Mouse (Mus musculus): ENCODE results near the gene Cdca3. TPM values are rescaled to one million over a fixed set of nuclear protein-coding genes. Genes with fewer than 3 reads are reported as not detected.

Gene Cdca3
- 4.3 TPM for polyA plus RNA-seq (2014; fragmentation: Illumina TruSeq; extraction: RNeasy Lipid Tissue Mini Kit (QIAGEN cat#74804))

GRCm38 (mm10) chr6:124828868-124829798 is at the start of gene Cdca3, which contains the start of gene Usp5:
TSS of gene Cdca3 (plus strand) at chr6:124829547.
TSS of gene Usp5 (minus strand) at chr6:124829484.

GRCm38 (mm10) chr6:124808358-124809012 is 20.9 kb upstream of the Cdca3 start, which contains the start of gene Spsb2:
TSS of gene Spsb2 (plus strand) at chr6:124808661.

GRCm38 (mm10) chr6:124813933-124814332 is 15.4 kb upstream of the Cdca3 start, which contains the start of gene Tpi1:
TSS of gene Tpi1 (minus strand) at chr6:124814296.

GRCm38 (mm10) chr6:124840241-124841167 is 11.2 kb downstream of the Cdca3 start, which contains the start of gene Gnb3:
TSS of gene Gnb3 (minus strand) at chr6:124840275.

GRCm38 (mm10) chr6:124856916-124857839 is 27.8 kb downstream of the Cdca3 start, which contains the start of gene P3h3:
TSS of gene P3h3 (minus strand) at chr6:124857752.

GRCm38 (mm10) chr6:124863658-124864298 is 34.4 kb downstream of the Cdca3 start, which contains the start of gene Gpr162:
TSS of gene Gpr162 (minus strand) at chr6:124863983.

Other genes with a start within 250 kb of the Cdca3 start
- 0.40 TPM for gene C1s2, start 193.5 kb upstream of the Cdca3 start, polyA plus RNA-seq (2014; fragmentation: Illumina TruSeq; extraction: RNeasy Lipid Tissue Mini Kit (QIAGEN cat#74804))
- gene Lpcat3, start 166.5 kb upstream of the Cdca3 start, polyA plus RNA-seq (2014; fragmentation: Illumina TruSeq; extraction: RNeasy Lipid Tissue Mini Kit (QIAGEN cat#74804)) = 40.5 TPM
- gene Emg1, start 117.4 kb upstream of the Cdca3 start, polyA plus RNA-seq (2014; fragmentation: Illumina TruSeq; extraction: RNeasy Lipid Tissue Mini Kit (QIAGEN cat#74804)) = 13.2 TPM
- 26.3 TPM for gene Phb2, start 117.2 kb upstream of the Cdca3 start, polyA plus RNA-seq (2014; fragmentation: Illumina TruSeq; extraction: RNeasy Lipid Tissue Mini Kit (QIAGEN cat#74804))
- gene Ptpn6, start 90.8 kb upstream of the Cdca3 start, polyA plus RNA-seq (2014; fragmentation: Illumina TruSeq; extraction: RNeasy Lipid Tissue Mini Kit (QIAGEN cat#74804)) = 4.1 TPM
- gene Grcc10, start 88.2 kb upstream of the Cdca3 start, polyA plus RNA-seq (2014; fragmentation: Illumina TruSeq; extraction: RNeasy Lipid Tissue Mini Kit (QIAGEN cat#74804)) = 2.1 TPM
- not detected for gene Gm45234, start 73.5 kb upstream of the Cdca3 start, polyA plus RNA-seq (2014; fragmentation: Illumina TruSeq; extraction: RNeasy Lipid Tissue Mini Kit (QIAGEN cat#74804))
- 0.66 TPM for gene Atn1, start 73.0 kb upstream of the Cdca3 start, polyA plus RNA-seq (2014; fragmentation: Illumina TruSeq; extraction: RNeasy Lipid Tissue Mini Kit (QIAGEN cat#74804))
- 0.48 TPM for gene Eno2, start 59.9 kb upstream of the Cdca3 start, polyA plus RNA-seq (2014; fragmentation: Illumina TruSeq; extraction: RNeasy Lipid Tissue Mini Kit (QIAGEN cat#74804))
- gene Lrrc23, start 49.8 kb upstream of the Cdca3 start, polyA plus RNA-seq (2014; fragmentation: Illumina TruSeq; extraction: RNeasy Lipid Tissue Mini Kit (QIAGEN cat#74804)) = 3.8 TPM
- gene Spsb2, start 20.9 kb upstream of the Cdca3 start, polyA plus RNA-seq (2014; fragmentation: Illumina TruSeq; extraction: RNeasy Lipid Tissue Mini Kit (QIAGEN cat#74804)) = not detected
- 12.8 TPM for gene Tpi1, start 15.3 kb upstream of the Cdca3 start, polyA plus RNA-seq (2014; fragmentation: Illumina TruSeq; extraction: RNeasy Lipid Tissue Mini Kit (QIAGEN cat#74804))
- gene Usp5, start 63 bp upstream of the Cdca3 start, polyA plus RNA-seq (2014; fragmentation: Illumina TruSeq; extraction: RNeasy Lipid Tissue Mini Kit (QIAGEN cat#74804)) = 23.2 TPM
- not detected for gene Gnb3, start 10.7 kb downstream of the Cdca3 start, polyA plus RNA-seq (2014; fragmentation: Illumina TruSeq; extraction: RNeasy Lipid Tissue Mini Kit (QIAGEN cat#74804))
- 1.7 TPM for gene P3h3, start 28.2 kb downstream of the Cdca3 start, polyA plus RNA-seq (2014; fragmentation: Illumina TruSeq; extraction: RNeasy Lipid Tissue Mini Kit (QIAGEN cat#74804))
- not detected for gene Gpr162, start 34.4 kb downstream of the Cdca3 start, polyA plus RNA-seq (2014; fragmentation: Illumina TruSeq; extraction: RNeasy Lipid Tissue Mini Kit (QIAGEN cat#74804))
- gene Cd4, start 58.7 kb downstream of the Cdca3 start, polyA plus RNA-seq (2014; fragmentation: Illumina TruSeq; extraction: RNeasy Lipid Tissue Mini Kit (QIAGEN cat#74804)) = 1.4 TPM
- gene Lag3, start 82.2 kb downstream of the Cdca3 start, polyA plus RNA-seq (2014; fragmentation: Illumina TruSeq; extraction: RNeasy Lipid Tissue Mini Kit (QIAGEN cat#74804)) = 0.23 TPM
- gene Ptms, start 90.6 kb downstream of the Cdca3 start, polyA plus RNA-seq (2014; fragmentation: Illumina TruSeq; extraction: RNeasy Lipid Tissue Mini Kit (QIAGEN cat#74804)) = 293 TPM
- 8.4 TPM for gene Mlf2, start 101.8 kb downstream of the Cdca3 start, polyA plus RNA-seq (2014; fragmentation: Illumina TruSeq; extraction: RNeasy Lipid Tissue Mini Kit (QIAGEN cat#74804))
- gene Cops7a, start 136.0 kb downstream of the Cdca3 start, polyA plus RNA-seq (2014; fragmentation: Illumina TruSeq; extraction: RNeasy Lipid Tissue Mini Kit (QIAGEN cat#74804)) = 18.8 TPM
- gene Pianp, start 167.1 kb downstream of the Cdca3 start, polyA plus RNA-seq (2014; fragmentation: Illumina TruSeq; extraction: RNeasy Lipid Tissue Mini Kit (QIAGEN cat#74804)) = 0.23 TPM
- gene Zfp384, start 179.6 kb downstream of the Cdca3 start, polyA plus RNA-seq (2014; fragmentation: Illumina TruSeq; extraction: RNeasy Lipid Tissue Mini Kit (QIAGEN cat#74804)) = 13.0 TPM
- 13.0 TPM for gene Ing4, start 210.2 kb downstream of the Cdca3 start, polyA plus RNA-seq (2014; fragmentation: Illumina TruSeq; extraction: RNeasy Lipid Tissue Mini Kit (QIAGEN cat#74804))
- gene Acrbp, start 220.1 kb downstream of the Cdca3 start, polyA plus RNA-seq (2014; fragmentation: Illumina TruSeq; extraction: RNeasy Lipid Tissue Mini Kit (QIAGEN cat#74804)) = not detected
- not detected for gene Lpar5, start 238.4 kb downstream of the Cdca3 start, polyA plus RNA-seq (2014; fragmentation: Illumina TruSeq; extraction: RNeasy Lipid Tissue Mini Kit (QIAGEN cat#74804))

Data from ovary, adult 10 weeks (tissue).